Mouse (Mus musculus) heart, postnatal 0 days (tissue): ENCODE data around the gene Atp2c1. TPM values are rescaled to one million over a fixed set of nuclear protein-coding genes. Genes with fewer than 3 reads are reported as not detected.

ENCODE experiments used
- ATAC-seq: fragments of 200-750 bp; cut with Nextera tagmentation; 2 replicates; pipeline ENCODE4 v1.8.0; 2017; ENCODE audit warnings: low read depth, moderate number of reproducible peaks, moderate library complexity; ENCODE audit not compliant: insufficient read depth
- DNase-seq: peaks from one replicate; pipeline ENCODE4 v3.0.0-alpha.2; 2016; ENCODE audit warnings: low spot score
- H3K27ac ChIP-seq: fragments of 300-500 bp; sonication (generic); 2 replicates; pipeline ENCODE4 v1.5.1; 2014; ENCODE audit warnings: low read depth, mild to moderate bottlenecking
- H3K27me3 ChIP-seq: fragments of 300-500 bp; sonication (generic); 2 replicates; pipeline ENCODE4 v1.6.1; 2014; ENCODE audit warnings: low read length, mixed read lengths; ENCODE audit not compliant: control insufficient read depth, insufficient read depth
- H3K36me3 ChIP-seq: fragments of 300-500 bp; sonication (generic); replicated peaks from 2 replicates; pipeline ENCODE4 v1.6.1; 2014; ENCODE audit warnings: low read length, mixed read lengths; ENCODE audit not compliant: control insufficient read depth, insufficient read depth
- H3K4me1 ChIP-seq: fragments of 300-500 bp; sonication (generic); 2 replicates; pipeline ENCODE4 v1.6.1; 2014; ENCODE audit warnings: antibody characterized with exemption; ENCODE audit not compliant: control insufficient read depth, insufficient read depth
- H3K4me2 ChIP-seq: fragments of 300-500 bp; sonication (generic); 2 replicates; pipeline ENCODE4 v1.6.1; 2014; ENCODE audit warnings: low read depth, mild to moderate bottlenecking, low read length, moderate library complexity
- H3K4me3 ChIP-seq: fragments of 300-500 bp; sonication (generic); 2 replicates; pipeline ENCODE4 v1.5.1; 2014; ENCODE audit warnings: low read depth, low read length
- H3K9ac ChIP-seq: fragments of 300-500 bp; sonication (generic); replicated peaks from 2 replicates; pipeline ENCODE4 v1.6.1; 2014; ENCODE audit warnings: low read depth, low read length, mixed read lengths
- H3K9me3 ChIP-seq: fragments of 300-500 bp; sonication (generic); replicated peaks from 2 replicates; pipeline ENCODE4 v1.6.1; 2016; ENCODE audit warnings: low read length; ENCODE audit not compliant: control insufficient read depth
- CTCF ChIP-seq: IDR thresholded peaks from 2 replicates; pipeline ENCODE4 v1.5.1; 2016; ENCODE audit warnings: antibody characterized with exemption, control low read depth, low read depth
- EP300 ChIP-seq: IDR thresholded peaks from 2 replicates; pipeline ENCODE4 v1.6.1; 2016; ENCODE audit warnings: antibody characterized with exemption, low read depth
- whole genome bisulfite sequencing: fragments of 180-500 bp; shearing (Covaris S2); extraction: QIAGEN DNeasy Blood & Tissue Kit; methylation state at CpG from one replicate; pipeline ENCODE4 v1.1.7; 2014; 5-methylcytosine and 5-hydroxymethylcytosine counted together
- polyA plus RNA-seq: library from polyadenylated mRNA; unstranded; fragments of >200 nt; fragmentation: Nextera tagmentation; extraction: Ambion mirVana; gene quantifications from 2 replicates; pipeline ENCODE4 v1.2.1, GENCODE M21; 2015
- total RNA-seq: library from RNA; depleted of rRNA; stranded (reverse); fragments of >200 nt; gene quantifications from 2 replicates; pipeline ENCODE4 v1.2.3, GENCODE M21; 2014; ENCODE audit warnings: low replicate concordance

The Atp2c1 gene
- total and polyA plus RNA-seq, 2 experiments from 2014 or later, result 25.1 to 72.2 TPM

DNA sequence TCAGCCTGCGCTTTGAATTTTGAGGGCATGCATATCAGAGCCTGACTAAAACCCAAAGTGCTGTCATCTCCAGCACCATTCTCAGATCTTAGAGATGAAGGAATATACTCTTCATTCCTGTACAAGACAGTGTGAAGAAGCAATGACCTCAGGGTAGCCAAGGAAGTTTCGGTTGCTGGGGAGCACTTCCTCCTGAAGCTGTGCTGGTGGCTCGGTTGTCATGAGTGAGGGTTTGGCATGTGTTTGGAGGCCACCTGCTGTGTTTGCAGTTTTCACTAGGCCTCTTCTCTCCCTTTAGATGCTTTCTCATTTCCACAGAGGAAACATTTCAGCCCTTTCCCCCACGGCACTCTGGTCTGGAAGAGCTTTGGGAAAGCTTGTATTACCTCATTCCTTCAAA is 24.7 kb downstream of the Atp2c1 start:
- Histone ChIP-seq H3K27ac (no peak overlapping the region), H3K36me3 (no peaks in the 10 kb centered on the region), H3K27me3 (no peaks in the 10 kb centered on the region), H3K9ac (no peak overlapping the region), H3K9me3 (no peaks in the 10 kb centered on the region), H3K4me3 (no peak overlapping the region), H3K4me1 (no peaks in the 10 kb centered on the region), H3K4me2 (no peak overlapping the region)
- 60% methylated on average over 4 of the region's 4 CpGs for WGBS
- DNase-seq (no peak), ATAC-seq (no peak)
- TF ChIP-seq EP300, result no peak
- no peak for TF ChIP-seq CTCF

DNA sequence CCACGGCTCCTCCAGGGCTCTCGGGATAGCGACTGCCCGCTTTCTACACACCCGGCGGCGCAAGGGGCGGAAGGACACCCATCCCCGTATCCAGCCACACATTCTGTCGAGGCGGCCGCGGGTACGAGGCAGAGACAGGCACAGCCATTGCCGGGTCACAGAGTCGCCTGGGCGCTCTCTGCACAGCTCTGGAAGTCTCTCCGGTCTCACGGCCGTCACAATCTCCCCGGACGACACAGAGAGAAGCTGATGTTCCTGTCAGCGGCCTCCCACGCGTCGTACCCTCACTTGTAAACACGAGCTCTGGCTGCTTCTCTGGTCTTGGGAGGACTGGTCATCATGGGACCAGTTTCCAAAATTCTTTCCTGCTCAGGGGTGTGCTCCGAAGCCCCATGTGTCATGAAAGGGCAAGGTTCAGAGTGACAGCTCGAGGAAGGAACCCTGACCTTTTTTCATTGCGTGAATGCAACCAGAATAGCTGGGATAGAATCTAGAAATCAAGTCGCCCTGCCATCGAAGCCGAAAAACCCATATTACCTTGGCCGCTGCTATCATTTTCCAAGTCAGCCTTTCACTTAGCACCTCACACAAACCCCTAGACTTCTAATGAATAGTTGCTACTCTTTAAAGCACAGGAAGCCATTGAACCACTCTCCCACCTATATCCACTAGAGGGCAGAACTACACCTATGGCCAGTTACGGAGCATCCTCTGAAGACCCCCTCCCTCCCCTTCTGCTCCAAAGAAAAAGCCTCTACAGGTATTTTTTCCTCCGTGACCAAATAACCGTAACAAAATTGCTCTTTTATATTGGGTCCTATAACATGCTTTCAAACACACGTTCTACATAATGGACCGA is 31.6 kb downstream of the Atp2c1 start:
- H3K4me1 ChIP-seq, result peaks cover 10% of the 10 kb centered on the region
- under 1% methylated on average over 38 of the region's 39 CpGs for WGBS
- no peaks in the 10 kb centered on the region for H3K36me3 ChIP-seq
- peak; percentile 72 for TF ChIP-seq CTCF
- no peak for TF ChIP-seq EP300
- H3K27ac ChIP-seq, result peak overlapping the region; percentile 95
- H3K27me3 ChIP-seq, result no peaks in the 10 kb centered on the region
- ATAC-seq, result peak; percentile 15
- peak overlapping the region; percentile 88 for H3K9ac ChIP-seq
- peak overlapping the region; percentile 95 for H3K4me3 ChIP-seq
- no peaks in the 10 kb centered on the region for H3K9me3 ChIP-seq
- DNase-seq, result peak; percentile 83
- H3K4me2 ChIP-seq, result peak overlapping the region; percentile 99

- DNase-seq (peak; percentile 94), ATAC-seq (peak; percentile 99)
- H3K4me2 ChIP-seq, result peak overlapping the region; percentile 99
- 0% methylated on average over 47 of the region's 83 CpGs for WGBS
- peaks cover 10% of the 10 kb centered on the region for H3K4me1 ChIP-seq
- peak overlapping the region; percentile 88 for H3K9ac ChIP-seq
- H3K36me3 ChIP-seq, result no peaks in the 10 kb centered on the region
- no peaks in the 10 kb centered on the region for H3K27me3 ChIP-seq
- TF ChIP-seq CTCF, result peak; percentile 27; the same call in 1 of the 2 replicates
- no peak for TF ChIP-seq EP300
- H3K9me3 ChIP-seq, result no peaks in the 10 kb centered on the region
- H3K4me3 ChIP-seq, result peak overlapping the region; percentile 95
- peak overlapping the region; percentile 95 for H3K27ac ChIP-seq
These were observed 32.4 kb downstream of the Atp2c1 start for GRCm38 (mm10) chr9:105494553-105495315.

- H3K36me3 ChIP-seq, result no peaks in the 10 kb centered on the region
- no peak overlapping the region for H3K4me3 ChIP-seq
- no peak overlapping the region for H3K27ac ChIP-seq
- H3K27me3 ChIP-seq, result no peaks in the 10 kb centered on the region
- H3K9me3 ChIP-seq, result no peaks in the 10 kb centered on the region
- no peak for DNase-seq
- ATAC-seq, result no peak
- TF ChIP-seq CTCF, result no peak
- no peak for TF ChIP-seq EP300
- H3K4me2 ChIP-seq, result no peak overlapping the region
- WGBS, result 42% methylated on average over 3 of the region's 3 CpGs
- peaks cover 19% of the 10 kb centered on the region for H3K4me1 ChIP-seq
- no peak overlapping the region for H3K9ac ChIP-seq
These were observed 34.4 kb downstream of the Atp2c1 start for GRCm38 (mm10) chr9:105492744-105493143.

DNA sequence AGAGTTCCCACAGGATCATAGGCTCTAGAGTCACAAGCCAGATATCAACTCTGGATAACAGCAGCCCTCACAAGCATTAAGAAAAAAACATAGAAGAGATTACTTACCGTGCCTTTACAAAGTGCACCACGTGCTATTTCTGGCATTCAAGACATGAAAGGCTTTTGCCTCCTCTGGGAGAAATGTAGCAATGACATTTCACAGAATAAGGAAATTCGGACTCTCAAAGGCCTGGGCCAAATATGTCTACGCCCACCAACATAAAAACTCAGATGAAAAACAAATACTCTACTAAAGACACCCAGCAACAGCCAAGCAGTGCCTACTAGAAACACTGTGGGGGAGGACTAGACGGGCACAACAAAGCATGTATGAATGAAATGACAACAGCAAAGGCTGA is 38.8 kb downstream of the Atp2c1 start:
- ATAC-seq, result 0 out of 2 replicates have a peak, but pooled peaks have one; percentile 20
- H3K4me1 ChIP-seq, result peaks cover 18% of the 10 kb centered on the region

More for the DNA sequence above, 38.8 kb downstream of the Atp2c1 start:
- no peaks in the 10 kb centered on the region for H3K36me3 ChIP-seq
- H3K9ac ChIP-seq, result no peak overlapping the region
- no peak overlapping the region for H3K4me2 ChIP-seq
- no peak overlapping the region for H3K4me3 ChIP-seq
- no peak overlapping the region for H3K27ac ChIP-seq
- 31% methylated on average over 5 of the region's 5 CpGs for WGBS
- TF ChIP-seq CTCF, result no peak
- no peak for TF ChIP-seq EP300
- no peaks in the 10 kb centered on the region for H3K27me3 ChIP-seq
- H3K9me3 ChIP-seq, result no peaks in the 10 kb centered on the region
- DNase-seq, result no peak
